17 mouse cellular contexts compared by ENCODE assay signal in the genomic region with DNA sequence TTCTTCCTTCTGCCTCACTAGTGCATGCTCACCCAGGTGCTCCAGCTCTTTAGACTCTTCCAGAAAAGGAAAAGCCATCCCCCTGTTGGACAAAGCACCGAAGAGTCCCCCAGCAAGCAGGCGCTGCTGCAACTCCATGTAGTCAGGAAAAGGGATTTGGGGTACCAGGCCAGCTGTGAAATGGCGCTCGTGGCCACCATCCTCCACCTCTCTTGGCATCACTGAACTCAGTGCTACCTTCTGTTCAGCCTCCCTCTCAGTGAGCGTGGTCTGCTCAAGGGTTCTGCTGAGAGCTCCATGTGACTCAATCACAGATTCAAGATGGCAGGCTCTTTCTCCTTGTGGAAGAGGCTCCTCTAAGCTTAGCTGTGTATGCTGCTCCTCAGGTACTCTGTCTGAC. TPM values are rescaled to one million over a fixed set of nuclear protein-coding genes. Genes with fewer than 3 reads are reported as not detected.
"Had no signal": no experiment of that assay in that cellular context is flagged by ENCODE, and none has a peak within 500 bp of the region (broad histone marks: within the 10 kb centered on the region; RNA-seq: fewer than 3 reads in every experiment).

No protein-coding gene starts in this region.

- DNase-seq: retina, postnatal 1 day; right cerebral cortex, adult 18-20 months; right cerebral cortex, postnatal 14 days; right cerebral cortex, postnatal 25 days; right cerebral cortex, postnatal 4 days; spleen, adult 18-20 months; thymus, adult 18-20 months; thymus, adult 2 months; thymus, postnatal 14 days; thymus, postnatal 25 days; thymus, postnatal 36 days; thymus, postnatal 4 days had no signal

- H3K9ac ChIP-seq: neural tube, embryonic 13.5 days; neural tube, embryonic 15.5 days; stomach, embryonic 15.5 days had no signal

- H3K4me3 ChIP-seq: neural tube, embryonic 13.5 days; neural tube, embryonic 15.5 days; stomach, embryonic 15.5 days had no signal

- H3K9me3 ChIP-seq: neural tube, embryonic 13.5 days; neural tube, embryonic 15.5 days; stomach, embryonic 15.5 days had no signal

- H3K4me2 ChIP-seq: neural tube, embryonic 13.5 days; neural tube, embryonic 15.5 days; stomach, embryonic 15.5 days had no signal

- H3K27ac ChIP-seq: neural tube, embryonic 13.5 days; neural tube, embryonic 15.5 days; stomach, embryonic 15.5 days; stomach, postnatal 0 days had no signal

- H3K27me3 ChIP-seq: neural tube, embryonic 13.5 days; stomach, embryonic 15.5 days had no signal

- H3K4me1 ChIP-seq: neural tube, embryonic 13.5 days; neural tube, embryonic 15.5 days; stomach, embryonic 15.5 days had no signal

- H3K36me3 ChIP-seq: neural tube, embryonic 13.5 days; neural tube, embryonic 15.5 days; stomach, embryonic 15.5 days had no signal

RNA-seq across cellular contexts. Expression of gene Bnc1, which starts 18.8 kb away (rescaled TPM):
- total RNA-seq: neutrophil, adult 5-6 weeks had no signal
